Mouse (Mus musculus) lung, embryonic 14.5 days (tissue): ENCODE results near the gene Cops8. TPM values are rescaled to one million over a fixed set of nuclear protein-coding genes. Genes with fewer than 3 reads are reported as not detected.

Experiments used
- ATAC-seq: fragments of 200-750 bp; cut with Nextera tagmentation; 2 replicates; pipeline ENCODE4 v1.8.0; 2017; ENCODE audit warnings: mild to moderate bottlenecking, moderate TSS enrichment, moderate library complexity; ENCODE audit not compliant: insufficient read depth
- DNase-seq: peaks from one replicate; pipeline ENCODE4 v3.0.0-alpha.2; 2015
- H3K27ac ChIP-seq: fragments of 300-500 bp; sonication (generic); 2 replicates; pipeline ENCODE4 v1.5.1; 2014; ENCODE audit warnings: low read depth, mild to moderate bottlenecking, moderate library complexity
- H3K27me3 ChIP-seq: fragments of 300-500 bp; sonication (generic); 2 replicates; pipeline ENCODE4 v1.6.1; 2014; ENCODE audit warnings: low read length, control low read depth; ENCODE audit not compliant: insufficient read depth
- H3K36me3 ChIP-seq: fragments of 300-500 bp; sonication (generic); 2 replicates; pipeline ENCODE4 v1.6.1; 2014; ENCODE audit warnings: control low read depth; ENCODE audit not compliant: insufficient read depth
- H3K4me1 ChIP-seq: fragments of 300-500 bp; sonication (generic); 2 replicates; pipeline ENCODE4 v1.6.1; 2014; ENCODE audit warnings: antibody characterized with exemption, control low read depth; ENCODE audit not compliant: insufficient read depth
- H3K4me2 ChIP-seq: fragments of 300-500 bp; sonication (generic); 2 replicates; pipeline ENCODE4 v1.6.1; 2014; ENCODE audit warnings: mild to moderate bottlenecking
- H3K4me3 ChIP-seq: fragments of 300-500 bp; sonication (generic); 2 replicates; pipeline ENCODE4 v1.5.1; 2014; ENCODE audit warnings: low read depth, low read length
- H3K9ac ChIP-seq: fragments of 300-500 bp; sonication (generic); 2 replicates; pipeline ENCODE4 v1.6.1; 2014
- H3K9me3 ChIP-seq: fragments of 300-500 bp; sonication (generic); 2 replicates; pipeline ENCODE4 v1.6.1; 2016; ENCODE audit warnings: low read depth, low read length, control low read depth
- CTCF ChIP-seq: IDR thresholded peaks from 2 replicates; pipeline ENCODE4 v1.5.1; 2016; ENCODE audit warnings: antibody characterized with exemption, low read depth
- WGBS: fragments of 180-500 bp; shearing (Covaris S2); extraction: QIAGEN DNeasy Blood & Tissue Kit; methylation state at CpG from one replicate; pipeline ENCODE4 v1.1.7; 2014; 5-methylcytosine and 5-hydroxymethylcytosine counted together
- polyA plus RNA-seq: library from polyadenylated mRNA; unstranded; fragments of >200 nt; fragmentation: Nextera tagmentation; extraction: Ambion mirVana; gene quantifications from 2 replicates; pipeline ENCODE4 v1.2.1, GENCODE M21; 2014

Cops8 gene
- polyA plus RNA-seq, 1 experiment from 2014 or later = 157 TPM

DNA sequence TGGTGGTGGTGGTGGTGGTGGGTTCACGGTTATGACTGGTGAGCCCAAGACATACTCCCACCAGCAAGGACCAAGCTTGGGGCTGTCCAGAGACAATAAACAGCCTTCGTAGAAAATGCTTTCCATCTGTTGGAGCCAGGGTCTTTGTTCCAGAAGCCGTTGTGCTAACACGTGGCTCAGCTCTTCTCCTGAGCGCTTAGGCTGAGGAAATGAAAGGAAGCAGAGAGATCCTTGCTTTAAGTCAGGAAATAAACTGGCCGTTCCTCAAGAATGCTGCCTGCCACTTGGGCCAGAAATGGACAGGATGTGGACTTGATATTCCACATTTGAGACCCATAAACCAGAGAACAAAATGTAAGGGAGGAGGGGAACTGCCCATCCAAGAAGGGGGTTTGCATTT lies 59.7 kb downstream of the Cops8 start:
- H3K4me3 ChIP-seq = no peak overlapping the region
- H3K4me2 ChIP-seq = no peak overlapping the region
- DNase-seq (peak; percentile 55), ATAC-seq (no peak)
- H3K27ac ChIP-seq = peak overlapping the region; percentile 37; the same call in 1 of the 2 replicates
- H3K4me1 ChIP-seq = no peaks in the 10 kb centered on the region
- H3K36me3 ChIP-seq = no peaks in the 10 kb centered on the region
- H3K9me3 ChIP-seq = no peaks in the 10 kb centered on the region
- H3K9ac ChIP-seq = no peak overlapping the region
- no peaks in the 10 kb centered on the region for H3K27me3 ChIP-seq
- 55% methylated on average over 6 of the region's 6 CpGs for WGBS
- TF ChIP-seq CTCF = no peak

Other genes starting within 250 kb of the Cops8 start
- gene Col6a3, start 241.0 kb downstream of the Cops8 start, polyA plus RNA-seq = 63.0 and 74.6 TPM in 2 replicates